Mouse (Mus musculus) G1E (cell line): Measurements from ENCODE around the gene Map1b. TPM values are rescaled to one million over a fixed set of nuclear protein-coding genes. Genes with fewer than 3 reads are reported as not detected.

Source experiments
- ATAC-seq: 2 replicates; pipeline ENCODE4 v1.8.0; 2016; ENCODE audit warnings: mild to moderate bottlenecking; ENCODE audit not compliant: insufficient number of reproducible peaks, poor library complexity, low FRiP score, severe bottlenecking; ENCODE audit errors: extremely low read depth
- DNase-seq: peaks from one replicate; pipeline ENCODE4 v3.0.0; 2012; ENCODE audit warnings: low spot score
- H3K27me3 ChIP-seq: 2 replicates; pipeline ENCODE4 v1.6.1; 2012; ENCODE audit warnings: mild to moderate bottlenecking, low read length, inconsistent platforms; ENCODE audit not compliant: insufficient read depth
- H3K36me3 ChIP-seq: replicated peaks from 2 replicates; pipeline ENCODE3; 2012; ENCODE audit warnings: mild to moderate bottlenecking, inconsistent platforms
- H3K4me1 ChIP-seq: 2 replicates; pipeline ENCODE4 v1.6.1; 2012; ENCODE audit warnings: low read depth, low read length, inconsistent platforms, mixed read lengths; ENCODE audit not compliant: insufficient read depth
- H3K4me3 ChIP-seq: 2 replicates; pipeline ENCODE4 v1.5.1; 2012; ENCODE audit warnings: low read depth, mild to moderate bottlenecking, inconsistent platforms, low read length, moderate library complexity, mixed read lengths
- H3K9me3 ChIP-seq: replicated peaks from 2 replicates; pipeline ENCODE4 v1.6.1; 2012; ENCODE audit warnings: inconsistent platforms
- CTCF ChIP-seq: IDR thresholded peaks from 2 replicates; pipeline ENCODE4 v1.5.1; 2012; ENCODE audit warnings: low read depth, low read length, inconsistent platforms, mixed read lengths
- GATA1 ChIP-seq: IDR thresholded peaks from 2 replicates; pipeline ENCODE4 v1.6.1; 2012; ENCODE audit warnings: borderline replicate concordance, low read length, inconsistent platforms, mixed read lengths
- GATA2 ChIP-seq: IDR thresholded peaks from 2 replicates; pipeline ENCODE4 v1.6.1; 2012; ENCODE audit warnings: low read depth, low read length, inconsistent platforms, borderline replicate concordance
- POLR2AphosphoS5 ChIP-seq: IDR thresholded peaks from 2 replicates; pipeline ENCODE4 v1.6.1; 2012; ENCODE audit warnings: low read depth, low read length, inconsistent platforms; ENCODE audit not compliant: insufficient replicate concordance
- TAL1 ChIP-seq: conservative IDR thresholded peaks from 2 replicates; pipeline ENCODE4 v1.6.1; 2012; ENCODE audit warnings: low read depth, low read length, inconsistent platforms, mixed read lengths
- polyA plus RNA-seq: library from polyadenylated mRNA; stranded (reverse); fragments of >175 nt; gene quantifications from 2 replicates; pipeline ENCODE4 v1.2.3, GENCODE M21; 2012
- total RNA-seq, 2 experiments: library from RNA; stranded (forward) in 1 of 2; stranded (reverse) in 1 of 2; fragments of 200-1000 nt in 1 of 2; fragments of >200 nt in 1 of 2; fragmentation: Nextera tagmentation in 1 of 2; gene quantifications; 2 replicates each; pipeline ENCODE4 v1.2.3; 2014 to 2017

Gene Map1b
- total and polyA plus RNA-seq, 3 experiments = 0.33 TPM; not detected in 2

DNA sequence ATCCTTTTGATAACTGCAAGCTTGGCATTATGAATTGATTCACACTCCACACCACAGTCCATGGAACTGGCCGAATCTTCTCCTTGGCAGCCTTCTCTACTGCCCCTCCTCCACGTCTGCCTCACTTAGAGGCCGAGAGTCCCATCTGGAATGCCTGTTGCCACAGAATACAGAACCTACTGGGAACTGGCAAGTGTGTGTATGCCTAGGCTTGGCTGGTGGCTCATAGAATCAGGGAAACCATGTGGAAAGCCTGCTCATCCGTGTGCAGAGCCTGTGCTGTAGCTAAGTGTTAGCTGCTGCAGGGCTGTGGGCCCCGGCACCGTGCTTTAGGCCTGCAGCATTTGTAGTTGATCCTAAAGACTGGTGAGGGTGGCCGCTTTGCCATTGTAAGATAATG, 119.1 kb downstream of the Map1b start:
- Histone ChIP-seq H3K9me3 (no peaks in the 10 kb centered on the region), H3K36me3 (peaks cover 75% of the 10 kb centered on the region), H3K4me1 (no peaks in the 10 kb centered on the region), H3K4me3 (no peak overlapping the region), H3K27me3 (no peaks in the 10 kb centered on the region)
- DNase-seq (no peak), ATAC-seq (no peak)
- TF ChIP-seq POLR2AphosphoS5 (no peak), GATA2 (no peak), GATA1 (no peak)

DNA sequence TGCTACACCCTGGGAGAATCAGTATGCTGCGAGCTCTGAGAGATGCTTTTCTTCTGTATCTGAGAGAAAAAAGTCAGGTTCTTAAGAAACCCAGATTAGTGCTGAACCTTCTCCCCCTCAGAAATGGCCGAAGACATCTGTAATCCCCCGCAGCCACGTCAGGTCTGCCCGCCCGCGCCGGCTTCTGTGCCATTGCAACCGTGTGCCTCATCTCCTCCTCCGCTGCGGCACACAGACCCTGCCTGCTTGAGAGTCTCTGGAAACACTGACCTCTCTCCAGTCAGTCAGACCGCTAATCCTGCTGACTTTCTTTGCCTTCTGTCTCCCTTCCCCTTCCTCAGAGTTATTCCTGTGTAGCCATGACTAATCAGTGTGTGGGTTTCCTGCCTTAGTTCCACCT, 120.8 kb downstream of the Map1b start:
- peaks cover 73% of the 10 kb centered on the region for H3K36me3 ChIP-seq
- no peaks in the 10 kb centered on the region for H3K27me3 ChIP-seq
- no peaks in the 10 kb centered on the region for H3K4me1 ChIP-seq
- ATAC-seq (no peak), DNase-seq (no peak)
- TF ChIP-seq CTCF (no peak), TAL1 (no peak), GATA1 (no peak), GATA2 (no peak), POLR2AphosphoS5 (no peak)
- H3K9me3 ChIP-seq = no peaks in the 10 kb centered on the region
- H3K4me3 ChIP-seq = no peak overlapping the region

DNA sequence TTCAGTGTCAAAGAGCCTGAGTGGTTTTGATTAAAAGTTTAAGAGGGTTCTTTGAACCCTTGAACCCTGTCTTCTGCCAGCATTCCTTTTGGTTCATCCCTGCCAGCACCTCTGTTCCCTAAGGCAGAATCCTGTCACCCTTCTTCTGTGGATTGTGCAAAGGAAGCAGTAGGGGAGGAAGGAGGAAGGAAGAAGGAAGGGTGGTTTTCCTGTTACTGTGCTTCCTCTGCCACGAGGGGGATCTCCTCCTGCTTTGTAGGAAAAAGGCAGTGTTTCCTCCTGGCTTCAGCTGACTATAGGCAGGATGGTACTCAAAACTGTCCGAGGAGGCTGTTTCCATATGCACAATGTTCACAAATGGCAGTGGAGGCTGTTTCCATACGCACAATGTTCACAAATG, 121.6 kb downstream of the Map1b start:
- peaks cover 73% of the 10 kb centered on the region for H3K36me3 ChIP-seq

DNA sequence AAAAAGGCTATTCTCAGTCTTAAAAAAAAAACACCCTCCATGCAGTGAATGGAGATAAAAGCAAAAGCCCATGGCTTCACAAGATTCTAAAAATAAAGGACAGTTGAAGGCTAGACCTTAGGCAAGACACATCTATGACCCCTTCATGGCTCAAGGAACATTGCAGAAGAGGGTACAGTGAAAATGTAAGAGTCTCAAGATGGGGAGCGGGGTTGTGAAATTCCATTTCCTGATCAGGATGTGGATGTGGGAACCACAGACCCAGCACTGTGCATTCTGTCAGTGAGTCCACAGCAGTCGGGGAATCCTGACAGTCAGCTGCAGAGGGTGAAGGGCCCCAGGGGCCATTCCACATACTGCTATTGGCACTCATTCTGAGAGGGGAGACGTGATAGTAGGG, 123.2 kb downstream of the Map1b start:
- Histone ChIP-seq H3K4me3 (no peak overlapping the region), H3K4me1 (no peaks in the 10 kb centered on the region), H3K27me3 (no peaks in the 10 kb centered on the region), H3K36me3 (peaks cover 68% of the 10 kb centered on the region), H3K9me3 (no peaks in the 10 kb centered on the region)
- DNase-seq (no peak), ATAC-seq (no peak)
- no peak for TF ChIP-seq TAL1
- no peak for TF ChIP-seq CTCF

More for the DNA sequence above, 121.6 kb downstream of the Map1b start:
- ATAC-seq (no peak), DNase-seq (no peak)
- Histone ChIP-seq H3K4me3 (no peak overlapping the region), H3K27me3 (no peaks in the 10 kb centered on the region), H3K4me1 (no peaks in the 10 kb centered on the region), H3K9me3 (no peaks in the 10 kb centered on the region)
- TF ChIP-seq GATA2 (no peak), CTCF (no peak), TAL1 (no peak), GATA1 (no peak), POLR2AphosphoS5 (no peak)

DNA sequence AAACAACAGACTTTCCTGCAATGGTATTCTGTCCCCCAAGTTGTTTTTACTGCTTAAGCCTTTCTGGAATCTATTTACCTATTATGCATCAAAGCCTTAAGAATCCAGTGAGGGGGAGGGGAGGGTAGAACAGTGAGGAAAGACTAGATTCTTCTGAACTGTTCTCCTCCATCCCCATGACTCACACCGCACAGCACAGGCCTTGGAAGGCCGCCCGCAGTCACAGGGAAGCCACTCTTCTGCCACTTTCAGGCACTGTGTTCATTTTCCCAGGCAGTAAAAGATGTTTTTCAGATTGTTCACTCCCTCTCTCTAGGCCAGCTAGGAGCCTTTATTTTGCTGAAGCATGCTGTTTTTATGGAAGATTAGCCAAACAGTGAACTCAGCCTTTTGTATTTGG, 124.9 kb downstream of the Map1b start:
- no peak for TF ChIP-seq TAL1
- TF ChIP-seq CTCF = no peak
- no peak for TF ChIP-seq GATA1
- TF ChIP-seq POLR2AphosphoS5 = no peak
- TF ChIP-seq GATA2 = no peak
- no peak for ATAC-seq
- H3K9me3 ChIP-seq = no peaks in the 10 kb centered on the region
- DNase-seq = no peak
- H3K4me3 ChIP-seq = no peak overlapping the region
- peaks cover 68% of the 10 kb centered on the region for H3K36me3 ChIP-seq
- H3K27me3 ChIP-seq = no peaks in the 10 kb centered on the region
- H3K4me1 ChIP-seq = no peaks in the 10 kb centered on the region

DNA sequence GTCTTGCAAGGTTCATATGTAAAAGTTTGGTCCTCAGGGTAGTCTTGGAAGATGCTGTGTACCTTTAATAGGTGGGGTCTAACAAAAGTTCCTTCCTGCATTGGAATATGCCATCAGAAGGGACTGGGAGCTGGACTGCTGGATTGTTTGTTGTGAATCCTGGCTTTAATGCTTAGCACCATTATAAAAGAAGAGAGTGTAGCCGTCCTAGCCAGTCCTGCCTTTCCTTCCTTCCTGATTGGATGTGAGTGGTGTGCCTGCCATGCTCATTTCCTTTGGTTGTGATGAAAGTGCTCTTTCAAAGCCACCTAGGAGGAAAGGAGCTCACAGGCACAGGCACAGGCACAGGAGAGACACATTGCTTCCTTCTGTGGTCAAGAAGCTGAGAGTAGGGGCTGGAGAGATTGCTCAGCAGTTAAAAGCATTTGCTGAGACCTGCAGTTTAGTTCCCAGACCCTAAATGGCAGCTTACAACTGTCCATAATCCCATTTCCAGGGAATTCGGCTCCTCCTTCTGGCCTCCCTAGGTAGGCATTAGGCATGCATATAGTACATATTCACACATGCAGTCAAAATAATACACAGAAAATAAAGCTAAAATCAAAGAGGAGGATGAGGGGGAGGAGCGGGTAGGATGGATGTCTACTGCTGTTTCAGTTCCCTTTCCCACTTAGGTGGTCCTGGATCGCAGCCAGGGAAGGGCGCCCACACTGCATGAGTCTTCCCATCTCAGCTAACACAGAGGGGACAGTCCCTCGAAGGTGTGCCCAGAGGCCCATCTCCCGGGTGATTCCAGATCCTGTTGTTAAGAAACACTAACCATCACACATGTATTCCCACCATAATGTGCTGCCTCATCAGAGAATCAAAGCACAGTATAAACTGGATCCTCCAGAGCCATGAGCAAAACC, 128.2 kb downstream of the Map1b start:
- no peaks in the 10 kb centered on the region for H3K4me1 ChIP-seq
- no peaks in the 10 kb centered on the region for H3K27me3 ChIP-seq

GRCm38 (mm10) chr13:99386341-99386740, 130.0 kb downstream of the Map1b start:
- Histone ChIP-seq H3K9me3 (no peaks in the 10 kb centered on the region), H3K27me3 (no peaks in the 10 kb centered on the region), H3K4me3 (no peak overlapping the region), H3K36me3 (peaks cover 73% of the 10 kb centered on the region), H3K4me1 (no peaks in the 10 kb centered on the region)
- ATAC-seq = no peak
- TF ChIP-seq TAL1 (no peak), GATA2 (no peak), POLR2AphosphoS5 (no peak), GATA1 (no peak), CTCF (no peak)
- no peak for DNase-seq

More for the DNA sequence above, 128.2 kb downstream of the Map1b start:
- DNase-seq (no peak), ATAC-seq (no peak)
- peaks cover 75% of the 10 kb centered on the region for H3K36me3 ChIP-seq
- no peak overlapping the region for H3K4me3 ChIP-seq
- TF ChIP-seq CTCF = no peak
- H3K9me3 ChIP-seq = no peaks in the 10 kb centered on the region
